Mouse (Mus musculus): Measurements from ENCODE around the gene Ypel4. TPM values are rescaled to one million over a fixed set of nuclear protein-coding genes. Genes with fewer than 3 reads are reported as not detected.

The Ypel4 gene
- polyA plus RNA-seq (2015; fragmentation: Nextera tagmentation; extraction: Ambion mirVana), result 10.2 and 11.2 TPM in 2 replicates

DNA sequence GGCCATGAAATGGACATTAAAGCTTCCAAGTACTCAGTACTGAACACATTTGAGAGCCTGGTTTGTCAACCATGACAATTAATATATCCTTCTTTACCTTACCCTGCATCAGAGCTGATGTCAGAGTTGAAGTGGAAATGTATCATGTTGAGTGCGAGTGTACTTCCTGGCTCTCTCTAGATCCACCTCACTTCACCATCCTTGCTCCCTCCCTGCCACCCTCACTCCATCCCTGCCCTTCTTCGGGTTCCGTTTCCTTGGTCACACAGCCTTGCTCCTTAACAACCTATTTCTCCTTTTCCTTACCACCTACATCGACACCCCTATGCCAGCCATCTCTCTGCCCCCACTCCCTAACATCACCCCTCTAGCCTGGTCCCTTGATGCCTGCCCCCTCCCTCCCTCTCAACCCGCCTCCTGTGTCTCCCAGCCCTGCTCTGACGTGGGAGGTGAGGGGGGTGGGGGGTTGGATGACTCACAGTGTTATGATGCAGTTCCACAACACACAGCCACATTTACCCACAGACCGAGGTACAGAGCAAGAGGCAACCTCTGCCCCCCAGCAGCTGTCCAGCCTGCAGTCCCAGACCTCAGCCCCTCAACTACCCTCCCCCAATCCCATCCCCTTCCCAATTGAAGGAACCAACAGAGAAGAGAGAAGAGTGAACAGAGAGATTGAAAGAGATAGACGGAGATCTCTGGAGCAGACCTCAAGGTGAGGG is at the start of gene Ypel4:
Gene Ypel4 (plus strand): TSS at position 480 of the 722 bp plus-strand sequence.
- Histone ChIP-seq H3K4me2 (replicated peaks) (peak within 1 kb of the TSS; percentile 73), H3K27ac (peak within 1 kb of the TSS; percentile 33; the same call in 1 of the 2 replicates), H3K36me3 (no peaks in the 10 kb centered on the region), H3K4me3 (peak within 1 kb of the TSS; percentile 55), H3K9me3 (no peaks in the 10 kb centered on the region), H3K27me3 (no peaks in the 10 kb centered on the region), H3K9ac (peak within 1 kb of the TSS; percentile 72), H3K4me1 (peaks cover 53% of the 10 kb centered on the region)
- ATAC-seq (ENCODE audit: low FRiP score, low read depth), result peak; percentile 41; the same call in 1 of the 2 replicates
- under 1% methylated on average over 8 of the region's 8 CpGs for WGBS

DNA sequence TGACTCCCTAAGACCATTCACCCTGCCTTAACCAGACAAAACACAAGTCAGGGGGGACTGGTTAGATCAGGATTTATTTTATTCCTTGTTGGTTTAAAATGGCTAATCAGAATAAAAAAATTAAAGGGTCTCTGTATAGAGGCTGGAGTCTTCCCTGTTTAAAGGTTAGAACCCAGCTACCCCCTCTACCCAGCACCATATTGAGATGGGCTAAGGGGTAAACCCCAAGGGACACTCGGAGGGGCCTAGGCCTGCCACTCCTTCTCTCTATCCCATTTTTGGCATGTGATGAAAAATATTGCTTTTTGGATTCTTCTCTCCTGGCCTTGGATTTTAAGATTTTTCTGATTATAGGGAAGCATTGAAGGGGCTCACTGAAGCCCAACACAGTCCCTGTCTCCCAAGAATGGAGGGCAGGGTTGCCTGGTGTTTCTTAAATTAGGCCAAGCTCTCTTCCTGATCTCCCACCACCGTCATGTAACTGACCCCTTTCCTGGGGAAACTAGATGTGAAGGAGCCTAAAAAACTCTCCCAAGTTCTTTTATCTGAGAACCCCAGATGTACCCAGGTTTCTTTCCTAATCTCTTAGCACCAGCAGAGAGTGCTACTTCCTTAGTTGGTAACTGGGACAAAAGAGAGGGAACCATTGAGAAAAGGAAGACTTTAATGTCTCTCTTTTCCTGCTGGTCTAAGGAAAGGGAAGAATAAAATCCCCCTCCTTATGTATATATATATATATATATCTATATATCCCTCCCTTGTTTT is 45.6 kb upstream of the Ypel4 start:
- Histone ChIP-seq H3K27ac (no peak overlapping the region), H3K4me3 (no peak overlapping the region), H3K36me3 (peaks cover 86% of the 10 kb centered on the region), H3K9me3 (no peaks in the 10 kb centered on the region), H3K27me3 (no peaks in the 10 kb centered on the region), H3K4me2 (replicated peaks) (no peak overlapping the region), H3K4me1 (no peaks in the 10 kb centered on the region), H3K9ac (no peak overlapping the region)
- no peak for ATAC-seq (ENCODE audit: low FRiP score, low read depth)
- WGBS, result 81% methylated on average over 2 of the region's 2 CpGs

DNA sequence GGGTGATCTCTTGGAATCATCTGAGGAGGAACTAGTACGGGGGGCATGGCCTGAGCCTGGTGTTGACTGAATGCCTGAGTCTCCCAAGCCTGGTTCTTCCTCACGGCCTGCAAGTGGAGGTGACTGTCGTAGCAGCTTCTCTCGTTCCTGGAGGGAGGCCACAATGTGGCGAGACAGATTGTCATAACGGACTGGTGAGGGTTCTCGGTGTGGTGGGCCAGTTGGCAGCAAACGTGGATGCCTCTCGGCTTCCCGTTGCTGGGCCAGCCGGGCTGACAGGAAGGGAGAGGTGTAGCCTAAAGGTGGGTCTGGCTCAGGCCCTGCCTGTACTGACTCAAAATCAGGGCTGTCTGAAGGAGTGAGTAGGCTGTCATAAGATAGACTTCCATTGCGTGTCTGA is 43.8 kb upstream of the Ypel4 start:
- 93% methylated on average over 12 of the region's 12 CpGs for WGBS
- H3K4me1 ChIP-seq, result no peaks in the 10 kb centered on the region
- H3K27me3 ChIP-seq, result no peaks in the 10 kb centered on the region
- H3K4me3 ChIP-seq, result no peak overlapping the region
- peaks cover 90% of the 10 kb centered on the region for H3K36me3 ChIP-seq
- H3K9me3 ChIP-seq, result no peaks in the 10 kb centered on the region
- ATAC-seq (ENCODE audit: low FRiP score, low read depth), result no peak; the same call in 1 of the 2 replicates
- H3K9ac ChIP-seq, result no peak overlapping the region
- no peak overlapping the region for H3K4me2 ChIP-seq (replicated peaks)
- H3K27ac ChIP-seq, result no peak overlapping the region

DNA sequence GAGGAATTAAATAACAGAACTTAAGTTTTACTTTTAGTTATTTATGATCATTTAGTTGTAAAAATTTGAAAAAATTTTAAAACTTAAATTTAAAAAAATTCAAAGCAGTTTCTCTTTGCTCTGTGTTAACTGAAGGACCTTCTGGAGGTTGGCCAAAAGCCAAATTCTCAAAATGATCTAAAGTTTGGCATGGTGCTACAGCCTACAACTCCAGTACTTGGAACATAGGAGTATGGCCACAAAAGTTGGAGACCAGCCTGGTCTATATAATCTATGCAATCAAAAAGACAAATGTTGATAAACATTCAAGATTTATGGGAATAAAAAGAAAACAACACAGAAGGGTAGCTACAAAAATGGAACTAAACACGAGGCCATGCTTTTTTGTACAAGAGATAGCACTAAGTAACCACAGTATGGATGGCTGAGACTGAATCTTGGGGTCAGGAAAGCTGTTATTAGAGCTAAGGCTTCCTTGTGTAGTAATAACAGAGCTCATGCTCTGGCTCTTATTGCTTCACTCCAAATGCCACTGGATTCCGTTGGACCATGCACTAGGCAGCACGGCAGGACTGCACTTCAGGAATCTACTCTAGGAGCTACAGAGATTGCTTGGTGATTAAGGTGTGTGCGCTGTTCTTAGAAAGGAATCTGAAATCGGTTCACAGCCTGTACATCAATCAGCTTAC is 38.7 kb upstream of the Ypel4 start:
- H3K36me3 ChIP-seq, result peaks cover 74% of the 10 kb centered on the region
- no peaks in the 10 kb centered on the region for H3K4me1 ChIP-seq
- H3K27ac ChIP-seq, result no peak overlapping the region
- no peak overlapping the region for H3K4me3 ChIP-seq
- no peak overlapping the region for H3K9ac ChIP-seq
- ATAC-seq (ENCODE audit: low FRiP score, low read depth), result no peak
- no peak overlapping the region for H3K4me2 ChIP-seq (replicated peaks)
- 91% methylated on average over 5 of the region's 5 CpGs for WGBS
- H3K27me3 ChIP-seq, result no peaks in the 10 kb centered on the region
- H3K9me3 ChIP-seq, result no peaks in the 10 kb centered on the region

DNA sequence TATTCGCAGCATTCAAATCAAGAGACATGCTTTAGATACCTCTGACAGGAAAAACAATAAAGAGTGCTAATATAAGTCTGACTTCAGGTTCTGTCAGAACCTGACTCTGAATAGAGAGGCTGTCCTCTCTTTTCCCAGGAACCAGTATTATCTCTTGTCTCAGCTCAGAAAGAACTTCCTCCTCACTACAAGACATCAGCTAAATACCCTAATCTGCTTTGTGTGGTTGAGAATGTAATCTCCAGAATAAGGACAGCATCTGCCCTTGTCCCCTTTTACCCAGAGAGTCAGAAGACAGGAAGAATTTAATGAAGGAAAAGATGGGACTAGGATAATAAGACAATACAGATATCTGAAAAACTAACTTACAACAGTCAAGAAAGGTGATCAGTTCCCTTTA is 30.4 kb upstream of the Ypel4 start:
- H3K36me3 ChIP-seq, result peaks cover 63% of the 10 kb centered on the region
- no peak overlapping the region for H3K9ac ChIP-seq
- peaks cover 10% of the 10 kb centered on the region; the same call in 1 of the 2 replicates for H3K4me1 ChIP-seq
- no peak overlapping the region for H3K27ac ChIP-seq
- H3K4me3 ChIP-seq, result no peak overlapping the region
- no peak overlapping the region for H3K4me2 ChIP-seq (replicated peaks)
- WGBS, result 88% methylated on average over 1 of the region's 1 CpGs
- ATAC-seq (ENCODE audit: low FRiP score, low read depth), result no peak
- H3K9me3 ChIP-seq, result no peaks in the 10 kb centered on the region
- H3K27me3 ChIP-seq, result no peaks in the 10 kb centered on the region

DNA sequence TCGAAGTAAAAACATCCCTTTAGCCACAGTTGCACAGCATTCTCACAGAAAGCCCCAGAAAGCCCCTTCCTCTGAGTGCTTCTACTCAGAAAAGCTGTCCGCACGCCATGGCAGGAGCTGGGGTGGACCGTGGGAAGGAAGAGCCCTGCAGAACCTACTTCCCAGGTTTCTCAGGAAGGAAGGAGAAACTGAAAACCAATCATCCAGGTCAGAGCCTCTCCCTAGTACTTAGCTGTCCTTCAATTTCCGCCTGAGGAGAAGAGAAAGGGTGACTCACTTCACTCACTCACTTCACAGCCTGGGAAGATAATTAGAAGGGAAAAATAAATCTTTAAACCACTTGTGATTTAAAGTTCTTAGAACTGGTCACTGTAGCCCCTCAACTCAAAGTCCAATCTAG is 29.5 kb upstream of the Ypel4 start:
- Histone ChIP-seq H3K9ac (no peak overlapping the region), H3K27ac (no peak overlapping the region), H3K4me1 (peaks cover 13% of the 10 kb centered on the region; the same call in 1 of the 2 replicates), H3K36me3 (peaks cover 63% of the 10 kb centered on the region), H3K4me2 (replicated peaks) (no peak overlapping the region), H3K4me3 (no peak overlapping the region), H3K9me3 (no peaks in the 10 kb centered on the region), H3K27me3 (no peaks in the 10 kb centered on the region)
- ATAC-seq (ENCODE audit: low FRiP score, low read depth), result no peak
- 81% methylated on average over 5 of the region's 5 CpGs for WGBS

DNA sequence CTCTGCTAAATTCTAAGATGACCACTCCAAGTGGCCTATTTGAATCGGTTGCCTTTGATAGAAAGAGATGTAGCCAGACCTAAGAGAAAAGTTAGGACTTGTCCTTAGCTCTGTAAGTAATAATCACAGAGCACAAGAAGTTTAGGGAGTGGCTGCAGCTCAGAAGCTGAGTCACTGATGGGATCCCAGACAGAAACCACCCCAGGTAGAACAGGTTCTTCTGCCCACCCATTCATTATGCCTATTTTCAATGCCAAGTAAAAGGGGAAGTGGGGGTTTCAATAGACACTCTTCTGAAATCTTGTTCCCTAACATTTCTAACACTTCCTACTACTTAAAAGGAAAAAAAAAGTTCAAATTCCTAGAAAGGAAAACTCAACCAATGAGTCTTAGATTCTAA is 28.6 kb upstream of the Ypel4 start:
- Histone ChIP-seq H3K36me3 (peaks cover 63% of the 10 kb centered on the region), H3K27me3 (no peaks in the 10 kb centered on the region), H3K4me3 (no peak overlapping the region), H3K4me2 (replicated peaks) (no peak overlapping the region), H3K27ac (no peak overlapping the region), H3K4me1 (peaks cover 13% of the 10 kb centered on the region), H3K9ac (no peak overlapping the region; the same call in 1 of the 2 replicates), H3K9me3 (no peaks in the 10 kb centered on the region)
- ATAC-seq (ENCODE audit: low FRiP score, low read depth), result no peak
- 93% methylated on average over 1 of the region's 1 CpGs for WGBS

DNA sequence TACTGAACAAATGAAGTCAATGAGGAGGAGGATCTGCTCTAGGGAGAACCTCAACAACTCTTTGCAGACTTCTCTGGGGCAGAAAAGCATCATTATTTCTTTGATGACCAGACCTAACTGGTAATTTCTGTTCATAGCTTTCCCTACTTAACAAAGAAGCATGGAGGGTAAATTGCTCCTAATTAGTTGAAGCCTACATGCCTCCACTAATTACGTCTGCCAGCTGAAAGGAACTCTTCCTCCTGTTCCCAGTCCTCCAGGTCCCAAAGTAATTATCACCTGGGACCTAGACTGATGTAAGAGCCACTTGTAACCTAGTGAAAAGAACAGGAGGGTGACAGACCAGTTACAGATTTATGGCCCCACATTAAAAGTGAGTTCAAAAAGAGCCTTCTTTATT is 26.3 kb upstream of the Ypel4 start:
- ATAC-seq (ENCODE audit: low FRiP score, low read depth), result no peak
- whole genome bisulfite sequencing, result 31% methylated on average over 1 of the region's 1 CpGs
- no peak overlapping the region for H3K27ac ChIP-seq
- peaks cover 14% of the 10 kb centered on the region for H3K4me1 ChIP-seq
- peaks cover 58% of the 10 kb centered on the region for H3K36me3 ChIP-seq
- H3K9ac ChIP-seq, result no peak overlapping the region
- H3K27me3 ChIP-seq, result no peaks in the 10 kb centered on the region
- no peaks in the 10 kb centered on the region for H3K9me3 ChIP-seq
- no peak overlapping the region for H3K4me2 ChIP-seq (replicated peaks)
- no peak overlapping the region for H3K4me3 ChIP-seq

DNA sequence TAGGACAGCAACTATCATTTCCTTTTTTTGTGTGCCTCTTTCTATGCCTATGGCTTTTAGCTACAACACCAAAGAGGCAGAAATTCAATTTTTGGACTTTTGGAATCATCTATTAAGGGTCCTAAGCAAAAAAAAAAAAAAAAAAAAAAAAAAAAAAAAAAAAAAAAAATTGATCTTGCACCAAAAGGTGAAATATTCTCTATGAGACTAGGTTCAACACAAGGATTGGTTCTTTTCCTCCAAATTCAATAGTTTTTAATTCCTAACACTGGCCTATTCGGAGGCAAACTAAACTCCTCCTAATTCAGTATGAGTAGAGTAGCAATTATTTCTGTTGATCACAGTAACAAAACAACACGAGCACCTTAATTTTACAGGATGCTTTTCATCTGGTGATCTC is 22.0 kb upstream of the Ypel4 start:
- no peak for ATAC-seq (ENCODE audit: low FRiP score, low read depth)
- H3K27ac ChIP-seq, result no peak overlapping the region
- WGBS, result 81% methylated on average over 2 of the region's 2 CpGs

DNA sequence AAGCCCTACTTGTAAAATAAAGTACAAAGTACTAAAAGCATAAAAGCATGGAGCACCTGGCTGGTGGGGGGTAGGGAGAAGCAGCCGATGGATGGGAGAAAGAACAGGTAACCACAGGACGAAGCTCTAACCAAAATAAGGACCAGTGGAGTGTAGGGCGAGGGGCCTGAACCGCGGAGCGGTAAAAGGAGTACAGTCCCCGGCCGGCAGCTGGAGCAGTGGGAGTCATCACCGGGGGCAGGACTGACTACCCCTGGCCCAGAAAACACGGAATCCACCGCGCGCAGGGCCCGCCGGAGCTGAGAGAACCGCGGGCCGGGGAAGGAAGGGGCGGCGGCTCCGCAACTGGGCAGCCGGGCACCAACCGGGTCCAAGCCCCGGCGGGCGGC is 19.4 kb upstream of the Ypel4 start:
- H3K4me3 ChIP-seq, result peak overlapping the region; percentile 77
- WGBS, result under 1% methylated on average over 26 of the region's 26 CpGs
- H3K4me1 ChIP-seq, result peaks cover 13% of the 10 kb centered on the region
- H3K27me3 ChIP-seq, result no peaks in the 10 kb centered on the region
- H3K9ac ChIP-seq, result peak overlapping the region; percentile 96
- peak overlapping the region; percentile 74 for H3K4me2 ChIP-seq (replicated peaks)
- peak overlapping the region; percentile 94 for H3K27ac ChIP-seq
- peak; percentile 6; the same call in 1 of the 2 replicates for ATAC-seq (ENCODE audit: low FRiP score, low read depth)
- H3K9me3 ChIP-seq, result no peaks in the 10 kb centered on the region
- H3K36me3 ChIP-seq, result peaks cover 14% of the 10 kb centered on the region

More for the DNA sequence above, 22.0 kb upstream of the Ypel4 start:
- Histone ChIP-seq H3K27me3 (no peaks in the 10 kb centered on the region), H3K4me2 (replicated peaks) (no peak overlapping the region), H3K4me1 (peaks cover 26% of the 10 kb centered on the region), H3K36me3 (peaks cover 33% of the 10 kb centered on the region), H3K9me3 (no peaks in the 10 kb centered on the region), H3K9ac (no peak overlapping the region), H3K4me3 (no peak overlapping the region)

DNA sequence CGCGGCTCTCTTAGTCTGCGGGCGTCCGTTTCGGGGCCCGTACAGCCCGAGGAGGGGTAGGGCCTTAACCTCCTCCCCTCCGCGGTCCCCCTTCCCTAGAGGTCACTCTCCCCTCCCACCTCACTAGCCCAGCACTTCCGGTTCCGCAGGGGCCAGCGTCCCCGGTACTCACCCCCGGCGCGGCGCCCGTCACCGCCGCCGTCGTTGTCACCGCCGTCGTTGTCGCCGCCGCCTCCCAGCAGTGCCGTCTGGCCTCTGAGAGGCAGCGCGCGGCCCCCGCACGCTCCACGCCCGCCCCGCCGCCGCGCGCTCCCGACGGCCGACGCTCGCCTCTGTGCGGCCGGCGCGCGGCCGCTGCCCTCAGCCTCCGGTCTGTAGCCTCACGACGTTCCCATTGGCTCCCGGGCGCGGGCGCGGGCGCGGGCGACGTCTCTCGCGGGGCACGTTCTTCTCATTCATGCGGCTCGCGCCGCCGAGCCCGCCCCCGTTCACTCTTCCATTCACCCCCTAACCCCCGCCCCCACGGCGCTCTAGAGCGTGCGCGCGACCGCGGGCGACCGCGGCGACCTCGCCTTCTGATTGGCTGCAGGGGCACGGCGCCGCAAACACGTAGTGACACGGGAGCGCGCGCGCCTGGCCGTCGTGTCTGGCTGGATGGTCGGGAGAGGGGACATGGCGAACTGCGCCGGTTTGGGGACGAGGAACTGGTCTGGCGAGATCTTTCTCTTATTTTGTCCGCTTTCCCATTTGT is 18.9 kb upstream of the Ypel4 start, which contains the start of gene Zdhhc5:
Gene Zdhhc5 (minus strand): TSS at position 370 of the 751 bp plus-strand sequence.
- peak within 1 kb of the TSS; percentile 77 for H3K4me3 ChIP-seq
- H3K9me3 ChIP-seq, result no peaks in the 10 kb centered on the region
- peak within 1 kb of the TSS; percentile 94 for H3K27ac ChIP-seq
- under 1% methylated on average over 92 of the region's 107 CpGs for WGBS
- no peaks in the 10 kb centered on the region for H3K27me3 ChIP-seq
- peaks cover 11% of the 10 kb centered on the region for H3K36me3 ChIP-seq
- peak within 1 kb of the TSS; percentile 74 for H3K4me2 ChIP-seq (replicated peaks)
- ATAC-seq (ENCODE audit: low FRiP score, low read depth), result peak; percentile 94
- H3K9ac ChIP-seq, result peak within 1 kb of the TSS; percentile 96
- H3K4me1 ChIP-seq, result peaks cover 13% of the 10 kb centered on the region

Data from limb, embryonic 13.5 days (tissue).